Mouse (Mus musculus): ENCODE data around the gene Zbtb20.

Zbtb20 gene

GRCm38 (mm10) chr16:43495175-43495818 lies 619.6 kb downstream of the Zbtb20 start:
- no peak for DNase-seq

GRCm38 (mm10) chr16:43497093-43497492 lies 621.4 kb downstream of the Zbtb20 start:
- DNase-seq = no peak

GRCm38 (mm10) chr16:43500132-43500853 lies 624.6 kb downstream of the Zbtb20 start:
- DNase-seq = peak; percentile 49 to 63

GRCm38 (mm10) chr16:43501284-43501683 lies 625.6 kb downstream of the Zbtb20 start:
- no peak for DNase-seq

DNA sequence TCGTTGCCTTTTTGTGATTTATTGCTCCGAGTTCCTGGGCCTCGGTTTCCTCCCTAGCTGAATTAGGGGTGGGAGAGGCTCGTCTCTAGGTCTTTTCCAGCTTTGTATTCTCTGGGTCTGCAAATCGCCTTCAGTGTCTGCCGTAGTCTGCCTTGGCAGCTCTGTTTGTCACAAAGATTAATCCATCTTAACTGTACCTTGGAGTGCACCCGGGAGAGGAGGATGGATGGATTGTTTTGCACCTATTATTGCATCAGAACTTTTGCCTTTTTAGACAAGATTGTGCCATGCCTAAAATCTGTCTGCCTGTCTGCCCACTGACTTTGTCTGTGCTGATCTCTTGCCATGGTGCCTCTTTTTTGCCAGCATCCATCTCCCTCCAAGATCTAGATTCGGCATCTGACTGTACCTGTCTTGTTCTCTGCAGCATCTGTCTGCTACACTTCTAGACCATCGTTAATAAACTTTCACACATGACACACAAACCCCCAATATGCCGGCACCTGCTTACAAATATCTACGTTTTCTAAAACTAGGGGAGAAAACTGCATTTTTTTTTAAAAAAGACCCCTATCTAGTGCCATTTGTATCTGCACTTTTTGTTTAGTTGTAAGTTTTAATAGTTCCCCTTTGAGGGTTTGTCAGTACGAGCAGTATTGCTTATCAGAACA lies 626.8 kb downstream of the Zbtb20 start:
- DNase-seq = no peak

GRCm38 (mm10) chr16:43503010-43503635 lies 627.4 kb downstream of the Zbtb20 start:
- no peak for DNase-seq

DNA sequence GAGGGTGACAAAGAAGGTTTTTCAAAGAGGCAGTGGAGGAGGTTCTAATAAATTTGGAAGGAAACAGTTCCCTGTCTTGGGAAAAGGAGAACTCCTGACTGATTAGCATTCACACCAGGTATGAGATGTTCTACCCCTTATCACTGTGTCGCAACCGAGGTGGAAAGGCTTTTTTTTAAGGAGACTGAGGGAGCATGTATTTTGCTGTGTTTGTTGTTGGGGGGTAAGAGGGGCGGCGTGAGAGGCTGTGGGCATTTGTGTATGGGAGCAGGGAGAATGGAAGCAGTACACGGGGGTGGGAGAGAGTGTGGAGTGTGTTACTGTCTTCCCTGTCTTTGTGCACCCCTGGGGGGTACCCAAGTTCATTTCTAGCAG lies 627.9 kb downstream of the Zbtb20 start:
- no peak for DNase-seq

DNA sequence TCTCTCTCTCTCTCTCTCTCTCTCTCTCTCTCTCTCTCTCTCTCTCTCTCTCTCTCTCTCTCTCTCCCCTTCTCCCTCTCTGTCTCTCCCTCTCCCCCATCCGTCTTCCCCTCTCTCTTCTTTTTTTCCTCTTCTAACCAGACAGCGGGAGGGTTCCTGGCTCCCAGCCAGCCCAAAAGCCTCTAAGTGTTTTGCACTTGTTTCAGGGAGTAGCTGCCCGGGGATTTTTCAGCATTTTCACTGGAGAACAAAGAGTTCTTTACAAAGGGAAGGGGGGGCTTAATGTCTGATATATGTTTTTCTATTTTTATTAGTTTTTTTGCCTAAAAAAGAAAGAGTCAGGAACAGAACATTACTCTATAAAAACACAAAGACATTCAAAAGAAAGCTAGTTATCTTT lies 628.5 kb downstream of the Zbtb20 start:
- DNase-seq = peak; percentile 65 to 73

DNA sequence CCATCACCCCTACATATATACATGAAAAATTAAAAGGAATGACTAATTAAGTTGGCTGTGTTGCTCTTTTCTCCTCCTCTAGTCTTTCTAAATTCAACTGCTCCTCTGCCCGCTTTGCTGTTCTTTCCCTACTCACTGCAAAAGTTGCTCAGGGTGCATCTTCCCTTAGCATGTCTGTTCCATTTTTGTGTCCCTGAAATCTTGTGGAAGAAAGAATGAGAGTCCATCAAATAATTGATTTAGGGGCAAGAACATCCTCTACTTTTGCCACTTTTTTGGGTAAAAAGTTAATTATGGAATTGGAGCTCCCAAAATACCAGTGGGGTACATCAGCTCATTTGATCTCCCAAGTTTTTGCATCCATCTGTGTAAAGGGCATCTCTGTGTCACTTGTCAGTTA lies 628.9 kb downstream of the Zbtb20 start:
- DNase-seq = no peak

- no peak for DNase-seq
Observed at GRCm38 (mm10) chr16:43505314-43505950, 629.8 kb downstream of the Zbtb20 start.

DNA sequence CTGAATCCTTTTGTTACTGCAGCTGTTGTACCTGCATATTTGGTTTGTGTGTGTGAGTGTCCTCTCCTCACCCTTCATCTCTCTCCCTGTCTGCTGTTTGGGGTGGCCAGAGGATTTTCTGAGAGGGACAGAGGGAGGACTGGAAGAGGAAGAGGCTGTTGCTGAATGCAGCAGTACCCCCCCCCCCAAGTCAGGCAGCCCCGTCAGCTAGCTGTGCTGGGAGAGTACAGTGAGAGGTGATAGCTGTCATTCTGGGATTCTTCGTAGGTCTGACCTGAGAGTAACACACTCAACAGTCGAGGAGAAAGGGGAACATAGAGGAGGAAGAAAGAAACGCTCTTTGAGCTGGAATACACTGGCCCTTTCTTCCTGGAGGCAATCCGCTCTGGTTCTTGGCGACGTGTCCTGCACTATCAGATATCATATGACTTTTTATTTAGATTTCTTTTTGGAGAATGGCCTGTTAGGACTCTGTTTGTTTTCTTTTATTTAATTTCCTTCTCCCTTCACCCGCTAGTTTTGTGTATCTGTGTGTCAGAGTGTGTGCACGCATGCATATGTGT lies 630.6 kb downstream of the Zbtb20 start:
- DNase-seq = no peak

DNA sequence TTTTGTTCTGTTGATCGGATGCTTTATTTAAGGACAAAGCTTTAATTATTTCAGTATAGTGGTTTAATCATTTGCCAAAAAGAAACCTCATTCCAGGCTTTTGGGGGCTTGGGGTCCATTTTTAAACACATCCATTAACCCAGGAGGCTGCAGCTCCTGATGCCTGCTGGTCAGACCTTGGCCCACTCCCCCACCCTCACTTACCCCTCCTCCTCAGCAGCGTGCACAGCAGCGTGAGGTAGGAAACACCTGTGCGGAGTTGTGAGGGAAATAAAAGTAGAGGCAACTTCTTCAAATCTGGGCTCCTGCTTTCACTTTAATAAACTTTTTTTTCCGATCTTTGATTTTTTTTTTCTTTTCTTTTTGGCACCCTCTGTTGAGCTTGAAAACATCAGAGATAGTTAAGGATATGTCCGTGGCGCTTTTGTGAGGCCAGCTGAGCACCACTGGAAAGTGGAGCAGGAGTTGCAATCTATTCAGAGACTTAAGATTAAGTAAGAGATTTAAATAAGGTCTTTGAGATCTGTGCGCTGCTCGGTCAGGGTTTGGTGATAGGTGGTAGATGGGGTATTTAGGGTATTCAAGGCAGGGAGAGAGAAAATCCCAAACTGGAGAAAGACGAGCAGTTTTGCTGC lies 631.2 kb downstream of the Zbtb20 start:
- DNase-seq = no peak

GRCm38 (mm10) chr16:43508166-43508998 lies 632.7 kb downstream of the Zbtb20 start:
- DNase-seq = no peak

- no peak for DNase-seq
Observed at GRCm38 (mm10) chr16:43510516-43510915, 634.8 kb downstream of the Zbtb20 start.

DNA sequence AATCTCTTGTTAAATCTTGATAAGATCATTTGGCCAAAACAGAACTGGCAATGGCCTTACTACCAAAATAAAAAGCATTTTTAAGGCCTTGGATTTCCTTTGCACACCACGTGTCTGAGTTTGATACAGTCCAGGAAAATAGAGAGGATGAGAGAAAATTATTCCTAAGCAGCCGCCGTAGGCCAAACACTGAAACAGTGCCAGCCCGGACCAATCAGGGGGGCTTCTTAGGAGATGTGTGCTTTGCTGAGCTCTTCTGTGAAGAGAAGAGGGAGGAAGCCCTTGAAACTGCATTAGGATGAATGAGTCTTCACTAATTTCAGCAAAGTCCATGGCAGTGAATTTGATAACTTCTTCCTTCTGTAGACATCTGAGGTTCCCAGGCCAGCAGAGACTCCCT lies 635.9 kb downstream of the Zbtb20 start:
- no peak for DNase-seq

GRCm38 (mm10) chr16:43513933-43514332 lies 638.3 kb downstream of the Zbtb20 start:
- no peak for DNase-seq

- no peak for DNase-seq
Observed at GRCm38 (mm10) chr16:43515538-43515937, 639.9 kb downstream of the Zbtb20 start.

- no peak for DNase-seq
Observed at GRCm38 (mm10) chr16:43520274-43520673, 644.6 kb downstream of the Zbtb20 start.

GRCm38 (mm10) chr16:43522482-43522881 lies 646.8 kb downstream of the Zbtb20 start:
- no peak for DNase-seq

DNA sequence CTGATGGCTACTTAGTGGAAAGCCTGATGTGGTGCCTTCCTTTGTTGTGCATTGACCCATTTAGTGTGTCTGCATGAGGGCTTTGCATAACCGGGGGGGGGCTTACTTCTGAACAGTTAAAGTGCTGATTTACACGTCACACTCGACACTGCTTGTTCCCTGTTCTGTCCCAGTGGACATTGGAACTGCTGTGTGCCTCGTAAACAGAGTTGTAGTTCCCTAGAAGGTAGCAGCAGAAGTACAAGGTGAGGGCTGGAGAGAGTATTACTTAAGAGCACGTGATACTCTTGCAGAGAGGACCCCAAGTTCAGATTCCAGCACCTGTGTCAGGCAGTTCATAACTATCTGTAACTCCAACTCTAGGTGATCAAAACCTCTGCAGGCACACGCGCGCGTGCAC lies 648.5 kb downstream of the Zbtb20 start:
- DNase-seq = no peak

DNA sequence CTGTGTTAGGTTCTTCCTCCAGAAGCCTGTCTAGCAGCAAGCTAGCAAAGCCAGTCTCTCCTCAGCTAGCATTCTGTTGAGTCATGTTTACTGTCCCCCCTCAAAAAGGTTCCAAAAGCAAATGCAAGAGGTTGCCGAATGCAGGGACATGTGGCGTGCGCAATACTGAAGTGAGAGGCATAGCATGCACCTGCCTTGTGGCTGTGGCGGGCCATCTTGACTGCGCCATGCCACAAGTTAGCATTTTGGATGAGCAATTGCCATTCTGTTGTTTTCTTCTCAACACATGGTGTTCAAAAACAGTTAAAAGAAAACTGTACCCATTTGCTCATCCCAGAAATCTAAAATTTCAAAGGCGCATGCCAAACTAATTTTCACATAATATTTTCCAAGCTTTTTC lies 649.9 kb downstream of the Zbtb20 start:
- no peak for DNase-seq

Measured in lung, adult 18-20 months (tissue).